Mouse (Mus musculus) G1E-ER4 (cell line): Measurements from ENCODE around the gene Coq10a. TPM values are rescaled to one million over a fixed set of nuclear protein-coding genes. Genes with fewer than 3 reads are reported as not detected.

Experiments
- GATA1 ChIP-seq: IDR thresholded peaks from one replicate; pipeline ENCODE4 v1.8.0; 2012; ENCODE audit warnings: low read length, inconsistent platforms
- polyA plus RNA-seq: library from polyadenylated mRNA; stranded (reverse); fragments of >175 nt; gene quantifications from 2 replicates; pipeline ENCODE4 v1.2.3, GENCODE M21; 2012

Coq10a gene
- polyA plus RNA-seq, 1 experiment: 15.8 TPM

DNA sequence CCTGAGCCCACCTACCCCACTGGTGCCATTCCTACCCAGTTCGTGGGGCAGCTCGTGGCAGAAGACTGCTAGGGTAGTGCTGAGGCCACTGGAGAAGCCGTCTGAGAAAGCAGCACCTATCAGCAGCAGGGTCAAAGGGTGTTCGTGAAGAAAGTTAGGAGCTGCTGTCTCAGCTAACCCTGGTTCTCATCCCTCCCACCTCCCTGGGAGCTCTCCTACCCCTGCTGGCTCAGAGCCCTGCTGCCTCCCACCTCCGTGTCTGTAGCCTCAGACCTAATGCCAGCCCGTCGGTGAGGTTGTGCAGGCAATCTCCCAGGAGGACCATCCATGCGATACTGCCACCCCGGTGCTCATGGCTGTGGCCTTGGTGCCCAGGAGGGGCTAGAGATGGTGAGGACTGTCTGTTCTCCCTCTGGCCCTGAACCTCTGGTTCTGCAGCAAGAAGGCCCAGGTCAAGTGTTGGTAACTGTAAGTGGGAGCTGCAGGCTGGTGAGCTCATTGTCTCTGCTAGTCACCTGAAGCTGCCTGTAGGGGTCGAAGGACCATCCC lies 28.0 kb upstream of the Coq10a start:
- TF ChIP-seq GATA1: no peak

DNA sequence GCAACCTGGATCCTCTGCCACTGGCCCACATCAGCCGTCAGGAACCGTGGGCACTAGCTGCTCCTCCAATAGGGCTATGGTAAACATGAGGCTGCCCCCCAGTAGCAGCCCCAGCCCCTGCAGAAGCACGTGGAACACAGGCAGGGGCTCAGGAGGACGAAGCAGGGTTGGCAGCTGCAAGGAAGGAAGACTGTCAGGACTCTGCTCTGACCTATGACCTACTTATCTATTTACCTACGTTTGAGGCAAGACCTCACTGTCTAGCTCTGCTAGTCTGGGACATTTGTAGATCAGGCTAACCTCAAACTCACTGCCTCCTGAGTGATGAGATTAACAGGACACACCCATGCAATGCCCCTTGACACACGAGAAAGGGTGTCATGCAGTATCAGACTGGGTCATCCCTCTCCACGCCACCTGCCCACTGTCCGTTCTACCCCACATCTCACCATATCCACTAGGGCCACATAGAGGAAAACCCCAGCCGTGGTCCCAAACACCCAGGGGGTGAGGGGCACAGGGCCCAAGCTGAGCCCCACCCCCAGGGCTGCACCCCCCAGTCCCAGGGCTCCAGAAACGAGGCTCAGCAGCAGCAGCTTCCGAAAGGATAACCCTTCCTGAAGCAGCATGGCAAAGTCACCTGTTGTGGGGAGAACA lies 27.3 kb upstream of the Coq10a start:
- no peak for TF ChIP-seq GATA1

DNA sequence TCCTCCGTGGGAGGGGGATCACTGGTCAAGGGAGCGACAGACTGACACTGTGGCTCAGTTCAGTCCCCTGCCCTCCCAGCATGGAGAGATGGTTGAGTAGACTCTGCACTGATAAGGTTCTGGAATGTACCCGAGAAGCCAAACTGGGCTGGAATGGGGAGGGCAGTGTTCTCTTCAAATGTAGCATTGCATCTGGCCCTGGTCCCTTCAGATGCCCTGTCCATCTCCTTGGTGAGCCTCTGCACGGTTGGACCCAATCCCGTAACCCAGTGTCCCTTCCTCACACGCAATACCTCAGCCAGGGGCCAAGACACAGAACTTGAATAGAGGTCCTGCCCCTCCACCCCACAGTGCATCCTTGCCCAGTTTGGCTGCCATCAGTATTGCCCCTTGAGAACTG lies 23.1 kb upstream of the Coq10a start:
- no peak for TF ChIP-seq GATA1

DNA sequence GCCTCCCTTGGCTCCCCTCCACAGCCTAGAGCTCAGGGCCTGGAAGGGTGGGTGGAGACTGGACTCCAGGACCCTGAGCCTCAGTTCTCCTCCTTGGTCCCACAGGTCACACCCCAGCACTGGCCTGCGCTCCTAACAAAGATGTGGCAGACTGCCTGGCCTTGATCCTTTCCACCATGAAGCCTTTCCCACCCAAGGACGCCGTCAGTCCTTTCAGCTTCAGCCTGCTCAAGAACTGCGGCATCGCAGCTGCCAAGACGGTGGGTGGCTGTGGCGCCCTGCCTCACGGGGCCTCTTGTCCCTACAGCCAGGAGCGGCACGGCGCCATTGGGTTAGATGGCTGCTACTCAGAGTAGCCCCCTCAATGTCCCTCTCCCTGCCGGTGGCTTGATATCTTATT lies 21.6 kb upstream of the Coq10a start:
- no peak for TF ChIP-seq GATA1

DNA sequence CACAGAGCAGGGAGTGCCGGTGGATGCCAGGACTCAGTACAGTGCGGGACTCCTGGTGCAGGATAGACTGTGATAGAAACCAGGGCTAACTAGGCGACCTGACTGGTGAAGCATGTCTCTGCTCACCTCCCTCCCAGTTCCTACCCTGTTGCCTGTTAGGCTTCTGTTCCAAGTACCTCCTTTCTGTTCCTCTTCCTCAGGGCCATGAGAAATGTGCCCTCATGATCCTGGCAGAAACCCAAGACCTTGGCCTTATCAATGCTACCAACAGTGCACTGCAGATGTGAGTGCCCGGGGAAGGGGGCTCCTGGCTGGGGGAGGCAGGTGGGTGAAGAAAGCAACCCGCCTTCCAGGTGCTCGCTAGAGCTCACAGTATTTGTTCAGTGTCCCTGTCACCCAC lies 20.8 kb upstream of the Coq10a start:
- no peak for TF ChIP-seq GATA1

DNA sequence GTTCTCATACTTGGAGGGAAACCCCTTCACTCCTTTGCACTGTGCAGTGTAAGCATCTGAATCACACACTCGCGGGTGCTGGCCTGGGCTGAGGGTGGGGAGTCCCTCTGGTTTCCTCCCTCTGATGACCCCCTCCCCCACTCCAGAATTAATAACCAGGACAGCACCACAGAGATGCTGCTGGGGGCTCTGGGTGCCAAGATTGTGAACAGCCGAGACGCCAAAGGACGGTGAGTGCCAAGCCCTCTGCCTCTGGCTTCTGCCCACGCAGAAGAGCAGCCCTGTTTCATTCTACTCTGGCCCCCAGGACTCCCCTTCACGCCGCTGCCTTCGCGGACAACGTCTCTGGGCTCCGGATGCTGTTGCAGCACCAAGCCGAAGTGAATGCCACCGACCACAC lies 20.1 kb upstream of the Coq10a start:
- TF ChIP-seq GATA1: no peak

DNA sequence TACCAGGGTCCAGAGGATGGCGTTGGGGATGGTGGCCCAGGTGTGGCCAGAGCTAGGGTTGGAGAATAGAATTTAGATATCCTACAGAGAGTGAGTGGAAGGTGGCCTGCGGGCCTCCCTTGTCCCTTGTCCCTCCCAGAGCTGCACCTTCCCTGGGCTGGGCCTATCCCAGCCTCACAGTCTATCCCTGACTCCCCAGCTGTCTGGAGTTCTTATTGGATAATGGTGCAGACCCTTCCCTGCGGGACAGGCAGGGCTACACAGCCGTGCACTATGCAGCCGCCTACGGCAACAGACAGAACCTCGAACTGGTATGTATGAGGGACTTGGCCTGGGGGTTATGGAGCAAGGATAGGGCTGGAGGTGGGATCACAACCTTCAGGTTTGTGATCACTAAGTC lies 17.1 kb upstream of the Coq10a start:
- TF ChIP-seq GATA1: no peak

DNA sequence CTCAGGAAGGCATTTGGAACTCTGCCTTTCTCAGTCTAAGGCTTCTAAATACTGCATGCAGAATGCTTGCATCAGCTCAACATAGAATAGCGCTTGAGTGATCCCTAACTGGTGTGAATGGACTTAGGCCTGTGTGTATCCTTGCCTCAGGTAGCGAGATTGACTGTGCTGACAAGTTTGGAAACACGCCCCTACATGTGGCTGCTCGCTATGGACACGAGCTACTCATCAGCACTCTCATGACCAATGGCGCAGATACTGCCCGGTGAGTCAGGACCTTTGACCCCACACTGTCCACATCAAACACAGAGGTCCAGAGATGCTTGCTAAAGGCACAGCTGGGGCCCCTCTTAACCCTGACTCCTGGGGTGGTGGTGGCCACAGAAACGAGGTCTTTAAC lies 13.7 kb upstream of the Coq10a start:
- no peak for TF ChIP-seq GATA1

DNA sequence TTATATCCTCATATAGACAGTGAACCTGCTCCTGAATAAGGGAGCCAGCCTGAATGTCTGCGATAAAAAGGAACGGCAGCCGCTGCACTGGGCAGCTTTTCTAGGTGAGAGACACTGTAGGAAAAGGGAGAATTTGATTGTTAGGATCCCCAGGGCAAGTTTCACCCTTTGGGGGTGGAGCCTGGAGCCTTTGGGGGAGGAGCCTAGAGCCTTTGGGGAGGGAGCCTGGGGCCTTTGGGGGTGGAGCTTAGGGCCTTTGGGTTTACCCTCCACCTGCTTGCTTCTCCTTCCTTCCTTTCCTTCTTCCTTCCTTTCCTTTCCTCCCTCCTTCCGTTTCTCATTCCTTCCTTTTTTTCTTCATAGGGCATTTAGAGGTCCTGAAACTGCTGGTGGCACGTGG lies 11.8 kb upstream of the Coq10a start:
- TF ChIP-seq GATA1: no peak

DNA sequence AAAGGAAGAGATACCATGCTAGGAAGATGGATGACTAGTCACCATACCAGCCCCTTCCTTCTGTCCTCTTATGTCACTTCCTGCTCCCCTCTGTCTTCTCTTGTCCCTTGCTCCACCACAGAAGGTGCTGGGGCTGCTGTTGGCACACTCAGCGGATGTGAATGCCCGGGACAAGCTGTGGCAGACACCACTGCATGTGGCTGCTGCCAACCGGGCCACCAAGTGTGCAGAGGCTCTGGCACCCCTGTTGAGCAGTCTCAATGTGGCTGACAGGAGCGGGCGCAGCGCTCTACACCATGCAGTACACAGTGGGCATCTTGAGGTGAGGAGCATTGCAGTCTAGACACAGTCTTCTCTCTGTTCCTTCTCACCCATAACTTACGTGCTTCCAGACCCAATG lies 10.5 kb upstream of the Coq10a start:
- no peak for TF ChIP-seq GATA1

DNA sequence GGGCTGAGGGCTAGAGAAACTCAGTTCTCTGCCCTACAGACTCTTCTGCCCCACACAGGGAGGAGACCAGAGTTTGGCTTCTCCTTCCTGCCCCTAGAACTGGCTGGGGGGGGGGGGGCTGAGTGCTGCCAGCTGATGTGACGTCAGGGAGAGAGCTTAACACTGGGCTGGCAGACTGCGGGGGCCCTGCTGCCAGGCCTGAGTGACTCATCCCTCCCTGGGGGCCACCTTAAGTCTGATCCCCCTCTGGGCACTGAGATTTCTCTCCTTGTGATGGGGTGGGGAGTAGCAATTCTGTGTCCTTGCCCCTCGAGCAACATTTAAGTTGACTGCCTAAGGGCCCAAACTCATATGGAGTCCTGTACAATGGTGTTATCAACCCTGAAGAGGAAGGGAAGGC lies 9.7 kb upstream of the Coq10a start:
- TF ChIP-seq GATA1: no peak

DNA sequence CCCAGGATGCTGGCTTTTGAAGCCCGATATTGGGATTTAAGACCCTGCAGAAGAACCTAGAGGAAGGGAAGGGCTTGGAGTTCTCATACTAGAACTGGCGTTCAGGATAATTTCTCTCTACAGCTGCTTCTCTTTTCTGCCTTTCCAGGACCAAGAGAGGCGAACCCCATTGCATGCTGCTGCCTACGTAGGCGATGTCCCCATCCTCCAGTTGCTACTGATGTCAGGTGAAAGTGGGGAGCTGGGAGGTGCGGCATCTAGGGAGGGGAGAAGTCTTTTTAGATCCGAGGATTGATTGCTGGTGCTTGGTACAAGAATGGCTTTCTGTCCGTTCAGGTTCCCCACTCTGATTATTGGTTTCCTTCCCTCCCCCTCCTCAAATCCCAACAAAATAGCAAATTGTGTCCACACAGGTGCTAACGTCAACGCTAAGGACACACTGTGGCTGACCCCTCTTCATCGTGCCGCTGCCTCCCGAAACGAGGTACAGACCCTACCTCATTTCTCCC lies 9.2 kb upstream of the Coq10a start:
- TF ChIP-seq GATA1: no peak

DNA sequence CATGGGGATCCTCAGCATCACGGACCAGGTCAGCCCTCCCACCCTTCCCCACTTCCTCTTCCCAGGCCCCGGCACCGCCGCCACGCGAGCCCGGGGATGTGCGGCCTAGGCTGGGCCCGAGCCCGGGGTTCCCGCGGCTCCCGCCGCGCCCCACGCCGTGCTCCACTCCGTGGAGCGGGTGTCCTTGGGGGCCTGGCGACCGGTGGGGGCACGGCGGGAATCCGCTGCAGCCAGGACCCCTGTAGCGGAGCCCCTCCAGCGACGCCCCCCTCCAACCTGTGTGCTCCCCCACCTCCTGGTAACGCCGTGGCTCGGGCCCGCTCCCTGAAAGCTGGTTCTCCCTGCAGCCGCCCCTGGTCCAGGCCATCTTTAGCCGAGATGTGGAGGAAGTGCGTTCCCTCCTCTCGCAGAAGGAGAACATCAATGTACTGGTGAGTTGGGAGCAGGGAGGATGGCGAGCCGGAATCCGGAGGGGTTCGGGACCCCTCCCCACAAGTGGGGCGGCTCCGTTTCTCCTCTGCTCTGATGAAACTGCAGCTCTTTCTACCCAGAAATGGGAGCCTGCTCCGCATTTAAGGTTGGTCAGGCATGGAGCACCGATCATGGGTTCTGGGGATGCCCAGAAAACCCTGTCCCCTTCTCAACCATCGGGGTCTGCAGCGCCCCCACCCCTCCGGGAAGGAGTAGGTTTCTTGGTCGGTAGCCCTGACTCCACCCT lies 8.6 kb upstream of the Coq10a start:
- TF ChIP-seq GATA1: no peak

DNA sequence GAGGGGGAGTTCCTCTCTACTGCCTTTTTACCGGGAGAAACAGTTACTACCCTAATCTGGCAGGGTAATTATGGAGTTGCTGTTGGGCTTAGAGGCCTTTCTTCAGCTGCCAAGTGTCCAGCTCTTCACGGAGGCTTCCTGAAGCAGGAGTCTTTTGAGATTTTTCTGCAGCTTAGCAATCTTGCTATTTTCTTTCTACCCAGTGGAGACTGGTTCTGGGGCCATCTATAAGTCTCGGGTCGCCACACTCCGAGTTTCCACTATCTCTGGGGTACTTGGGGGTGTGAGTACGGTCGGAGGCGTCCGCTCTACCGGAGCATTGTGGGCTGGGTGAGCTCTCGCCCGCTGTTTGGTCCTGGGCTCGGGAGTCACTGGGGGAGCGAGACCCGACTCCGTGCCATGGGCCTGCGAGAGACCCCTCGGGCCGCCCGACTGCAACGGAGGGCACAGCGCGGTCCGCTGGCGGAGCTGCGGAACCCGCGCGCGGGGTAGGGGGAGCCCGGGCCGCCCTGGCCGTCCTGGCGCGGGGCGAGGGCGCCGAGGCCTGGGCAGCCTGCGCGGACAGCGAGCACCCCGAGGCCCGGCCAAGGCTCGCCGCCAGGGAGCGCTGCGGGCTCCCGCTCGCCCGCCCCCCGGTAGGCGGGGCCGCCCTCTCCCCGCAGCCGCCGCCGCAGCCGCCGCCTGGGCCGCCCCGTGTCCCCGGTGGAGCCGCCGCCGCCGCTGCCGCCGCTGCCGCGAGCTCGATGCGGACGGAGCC lies 7.8 kb upstream of the Coq10a start, which contains the start of gene Ankrd52:
Ankrd52 (plus strand) TSS at position 661 of the 757 bp plus-strand sequence.
- TF ChIP-seq GATA1: no peak

DNA sequence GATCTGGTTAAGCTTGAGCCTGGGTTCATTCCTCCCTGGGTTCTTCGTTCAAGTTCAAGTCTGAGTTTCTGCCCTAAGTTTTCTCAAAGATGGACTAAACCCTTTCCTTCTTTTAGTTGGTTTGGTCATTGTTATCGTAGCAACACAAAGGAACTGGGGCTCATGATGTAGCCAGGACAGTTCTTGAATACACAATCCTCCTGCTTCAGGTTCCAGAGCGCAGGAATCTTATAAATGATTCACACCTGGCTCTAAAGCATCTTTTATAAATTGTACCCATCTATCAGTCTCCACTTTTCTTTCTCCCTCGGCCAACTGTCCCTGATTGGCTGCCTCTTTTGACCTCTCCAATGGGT lies 7.3 kb upstream of the Coq10a start:
- no peak for TF ChIP-seq GATA1

DNA sequence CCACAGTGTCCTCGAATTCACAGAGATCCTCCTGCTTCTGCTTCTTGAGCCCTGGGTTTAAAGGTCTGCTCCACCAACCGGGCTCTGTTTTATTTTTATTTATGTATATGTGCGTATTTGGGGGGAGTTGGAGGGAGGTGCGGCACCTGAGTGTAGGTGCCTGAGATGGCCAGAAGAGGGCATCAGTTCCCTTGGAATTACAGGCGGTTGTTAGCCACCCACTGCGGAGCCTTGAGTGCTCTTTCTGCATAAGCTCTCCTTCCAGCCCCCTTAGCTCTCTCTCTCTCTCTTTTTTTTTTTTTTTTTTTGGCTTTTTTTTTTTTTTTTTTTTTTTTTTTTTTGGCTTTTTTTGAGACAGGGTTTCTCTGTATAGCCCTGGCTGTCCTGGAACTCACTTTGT lies 5.6 kb upstream of the Coq10a start:
- TF ChIP-seq GATA1: no peak
